Mouse (Mus musculus): ENCODE results near the gene Trim61. TPM values are rescaled to one million over a fixed set of nuclear protein-coding genes. Genes with fewer than 3 reads are reported as not detected.
A peak's percentile ranks its signal among the peaks of the same experiment; 100 is the strongest.
"Not testable (repeated sequence)": the region's sequence is repeated elsewhere in the genome, so short reads cannot be mapped to it uniquely, and the experiment has no call there.

Gene Trim61
- polyA plus RNA-seq, 1 experiment from 2014 or later: 0.09 TPM

GRCm38 (mm10) chr8:65037117-65037533 is 18.8 kb upstream of the Trim61 start, which contains the start of gene Apela:
Gene Apela, minus strand, starts transcription at chr8:65037336.
- Histone ChIP-seq H3K9ac (peak within 1 kb of the TSS; percentile 29; the same call in 1 of the 2 replicates), H3K4me1 (peaks cover 6% of the 10 kb centered on the region)

GRCm38 (mm10) chr8:65034136-65034535 is 15.8 kb upstream of the Trim61 start:
- no peaks in the 10 kb centered on the region for H3K27me3 ChIP-seq (replicated peaks)
- no peak overlapping the region for H3K9ac ChIP-seq
- no peaks in the 10 kb centered on the region for H3K9me3 ChIP-seq
- peak overlapping the region; percentile 60; the same call in 1 of the 2 replicates for H3K4me2 ChIP-seq (replicated peaks)
- 17% methylated on average over 2 of the region's 2 CpGs for WGBS
- H3K4me1 ChIP-seq: peaks cover 6% of the 10 kb centered on the region
- no peaks in the 10 kb centered on the region for H3K36me3 ChIP-seq
- no peak overlapping the region for H3K27ac ChIP-seq
- ATAC-seq (ENCODE audit: low FRiP score, low read depth): no peak
- no peak overlapping the region for H3K4me3 ChIP-seq

More at GRCm38 (mm10) chr8:65037117-65037533, 18.8 kb upstream of the Trim61 start, which contains the start of gene Apela:
- under 1% methylated on average over 8 of the region's 8 CpGs for WGBS
- Histone ChIP-seq H3K9me3 (no peaks in the 10 kb centered on the region), H3K4me3 (peak within 1 kb of the TSS; percentile 24; the same call in 1 of the 2 replicates), H3K36me3 (no peaks in the 10 kb centered on the region), H3K27ac (no peak within 1 kb of the TSS), H3K27me3 (replicated peaks) (no peaks in the 10 kb centered on the region), H3K4me2 (replicated peaks) (peak within 1 kb of the TSS; percentile 60)
- peak; percentile 61 for ATAC-seq (ENCODE audit: low FRiP score, low read depth)

- Histone ChIP-seq H3K27ac (no peak overlapping the region), H3K36me3 (no peaks in the 10 kb centered on the region), H3K9ac (no peak overlapping the region), H3K9me3 (no peaks in the 10 kb centered on the region), H3K4me2 (replicated peaks) (no peak overlapping the region), H3K4me3 (no peak overlapping the region), H3K27me3 (replicated peaks) (no peaks in the 10 kb centered on the region), H3K4me1 (peaks cover 6% of the 10 kb centered on the region)
- WGBS: 81% methylated on average over 13 of the region's 13 CpGs
- no peak for ATAC-seq (ENCODE audit: low FRiP score, low read depth)
Measured at GRCm38 (mm10) chr8:65033056-65033455, 14.7 kb upstream of the Trim61 start.

GRCm38 (mm10) chr8:65032107-65032506 is 13.8 kb upstream of the Trim61 start:
- H3K4me2 ChIP-seq (replicated peaks): no peak overlapping the region
- H3K27ac ChIP-seq: no peak overlapping the region
- no peaks in the 10 kb centered on the region for H3K9me3 ChIP-seq
- WGBS: 100% methylated on average over 1 of the region's 1 CpGs
- H3K27me3 ChIP-seq (replicated peaks): no peaks in the 10 kb centered on the region
- H3K36me3 ChIP-seq: no peaks in the 10 kb centered on the region
- H3K9ac ChIP-seq: no peak overlapping the region
- peaks cover 6% of the 10 kb centered on the region for H3K4me1 ChIP-seq
- ATAC-seq (ENCODE audit: low FRiP score, low read depth): no peak
- H3K4me3 ChIP-seq: no peak overlapping the region

GRCm38 (mm10) chr8:65030735-65031485 is 12.6 kb upstream of the Trim61 start:
- H3K27me3 ChIP-seq (replicated peaks): no peaks in the 10 kb centered on the region
- no peak overlapping the region for H3K27ac ChIP-seq
- 80% methylated on average over 4 of the region's 4 CpGs for WGBS
- H3K4me3 ChIP-seq: no peak overlapping the region
- H3K4me1 ChIP-seq: peaks cover 6% of the 10 kb centered on the region
- no peaks in the 10 kb centered on the region for H3K36me3 ChIP-seq
- H3K9ac ChIP-seq: no peak overlapping the region
- ATAC-seq (ENCODE audit: low FRiP score, low read depth): no peak
- H3K4me2 ChIP-seq (replicated peaks): no peak overlapping the region
- H3K9me3 ChIP-seq: no peaks in the 10 kb centered on the region

GRCm38 (mm10) chr8:65029776-65030175 is 11.5 kb upstream of the Trim61 start:
- Histone ChIP-seq H3K27me3 (replicated peaks) (no peaks in the 10 kb centered on the region), H3K36me3 (no peaks in the 10 kb centered on the region)

GRCm38 (mm10) chr8:65028959-65029686 is 10.8 kb upstream of the Trim61 start:
- WGBS: 87% methylated on average over 12 of the region's 12 CpGs
- Histone ChIP-seq H3K4me2 (replicated peaks) (no peak overlapping the region), H3K27ac (no peak overlapping the region), H3K4me1 (no peaks in the 10 kb centered on the region), H3K4me3 (no peak overlapping the region), H3K9me3 (no peaks in the 10 kb centered on the region), H3K9ac (no peak overlapping the region), H3K27me3 (replicated peaks) (no peaks in the 10 kb centered on the region), H3K36me3 (no peaks in the 10 kb centered on the region)
- ATAC-seq (ENCODE audit: low FRiP score, low read depth): no peak

More at GRCm38 (mm10) chr8:65029776-65030175, 11.5 kb upstream of the Trim61 start:
- Histone ChIP-seq H3K4me2 (replicated peaks) (no peak overlapping the region), H3K9me3 (no peaks in the 10 kb centered on the region), H3K4me3 (no peak overlapping the region), H3K27ac (no peak overlapping the region), H3K4me1 (no peaks in the 10 kb centered on the region), H3K9ac (no peak overlapping the region)
- ATAC-seq (ENCODE audit: low FRiP score, low read depth): no peak
- 86% methylated on average over 4 of the region's 4 CpGs for whole genome bisulfite sequencing

- Histone ChIP-seq H3K27me3 (replicated peaks) (no peaks in the 10 kb centered on the region), H3K4me2 (replicated peaks) (no peak overlapping the region), H3K9me3 (no peaks in the 10 kb centered on the region), H3K36me3 (no peaks in the 10 kb centered on the region), H3K4me1 (no peaks in the 10 kb centered on the region), H3K27ac (no peak overlapping the region), H3K9ac (no peak overlapping the region), H3K4me3 (no peak overlapping the region)
- WGBS: 49% methylated on average over 8 of the region's 8 CpGs
- ATAC-seq (ENCODE audit: low FRiP score, low read depth): peak; percentile 25; the same call in 1 of the 2 replicates
Measured at GRCm38 (mm10) chr8:65022485-65022884, 4.2 kb upstream of the Trim61 start.

GRCm38 (mm10) chr8:65007616-65008015 is 10.7 kb downstream of the Trim61 start:
- not testable (repeated sequence) for H3K4me3 ChIP-seq; H3K27ac ChIP-seq; H3K9ac ChIP-seq; H3K36me3 ChIP-seq; H3K4me2 ChIP-seq (replicated peaks); H3K27me3 ChIP-seq (replicated peaks); H3K9me3 ChIP-seq; ATAC-seq (ENCODE audit: low FRiP score, low read depth); H3K4me1 ChIP-seq
- WGBS: 77% methylated on average over 6 of the region's 6 CpGs

- H3K27me3 ChIP-seq (replicated peaks): no peaks in the 10 kb centered on the region
- H3K4me1 ChIP-seq: no peaks in the 10 kb centered on the region
- no peak overlapping the region for H3K27ac ChIP-seq
- H3K9ac ChIP-seq: no peak overlapping the region
- no peak overlapping the region for H3K4me3 ChIP-seq
- no peaks in the 10 kb centered on the region for H3K9me3 ChIP-seq
- WGBS: 88% methylated on average over 4 of the region's 4 CpGs
- no peak for ATAC-seq (ENCODE audit: low FRiP score, low read depth)
- H3K4me2 ChIP-seq (replicated peaks): no peak overlapping the region
- H3K36me3 ChIP-seq: no peaks in the 10 kb centered on the region
Measured at GRCm38 (mm10) chr8:64998806-64999365, 19.4 kb downstream of the Trim61 start.

- no peaks in the 10 kb centered on the region for H3K9me3 ChIP-seq
- ATAC-seq (ENCODE audit: low FRiP score, low read depth): no peak
- 93% methylated on average over 4 of the region's 4 CpGs for WGBS
- no peaks in the 10 kb centered on the region for H3K4me1 ChIP-seq
- H3K36me3 ChIP-seq: no peaks in the 10 kb centered on the region
- H3K27me3 ChIP-seq (replicated peaks): no peaks in the 10 kb centered on the region
- no peak within 1 kb of the TSS for H3K9ac ChIP-seq
- no peak within 1 kb of the TSS for H3K4me2 ChIP-seq (replicated peaks)
- no peak within 1 kb of the TSS for H3K4me3 ChIP-seq
- no peak within 1 kb of the TSS for H3K27ac ChIP-seq
Measured at GRCm38 (mm10) chr8:64987731-64988130, 30.6 kb downstream of the Trim61 start, which contains the start of gene Trim75. Gene Trim75, minus strand, starts transcription at chr8:64987831.

All from neural tube, embryonic 12.5 days (tissue).